Mouse (Mus musculus): ENCODE data around the gene 4930579G24Rik.

GRCm38 (mm10) chr3:79664787-79665408 is 36.0 kb downstream of the 4930579G24Rik start:
- TF ChIP-seq CTCF (IDR thresholded peaks at IDR 0.05; ENCODE audit: borderline replicate concordance, extremely low read depth, insufficient read depth, insufficient read length) (peak; percentile 72; the same call in 1 of the 2 replicates), POLR2A (IDR thresholded peaks at IDR 0.05; ENCODE audit: borderline replicate concordance, extremely low read depth, insufficient read depth, insufficient read length, poor library complexity, severe bottlenecking) (no peak)

Measured in brain, embryonic 14.5 days (tissue).